Mouse (Mus musculus): Measurements from ENCODE around the gene Secisbp2l.

GRCm38 (mm10) chr2:125801038-125801437 is 18.4 kb upstream of the Secisbp2l start:
- TF ChIP-seq CTCF (IDR thresholded peaks at IDR 0.05; ENCODE audit: extremely low read depth, insufficient read length, insufficient replicate concordance, low read depth, low read length) (no peak), POLR2A (IDR thresholded peaks at IDR 0.05; ENCODE audit: low read depth, low read length) (no peak)

Data from small intestine, adult 2 months (tissue).